Mouse (Mus musculus): ENCODE results near the gene Cysrt1.

DNA sequence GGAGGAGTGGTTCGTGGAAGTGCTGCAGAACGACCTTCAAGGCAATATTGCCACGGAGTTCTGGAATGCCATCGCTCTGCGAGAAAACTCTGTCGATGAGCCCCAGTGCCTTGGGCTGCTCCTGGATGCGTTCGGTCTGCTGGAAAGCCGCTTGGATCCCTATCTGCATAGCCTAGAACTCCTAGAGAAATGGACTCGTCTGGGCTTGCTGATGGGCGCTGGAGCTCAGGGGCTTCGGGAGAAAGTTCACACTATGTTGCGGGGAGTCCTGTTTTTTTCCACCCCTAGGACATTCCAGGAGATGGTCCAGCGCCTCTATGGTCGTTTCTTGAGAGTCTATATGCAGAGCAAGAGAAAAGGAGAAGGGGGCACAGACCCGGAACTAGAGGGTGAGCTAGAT is 30.8 kb upstream of the Cysrt1 start:
- TF ChIP-seq CTCF (IDR thresholded peaks at IDR 0.05; ENCODE audit: control insufficient read depth, insufficient read depth, insufficient read length): no peak
- TF ChIP-seq FOSL1 (IDR thresholded peaks at IDR 0.05; ENCODE audit: insufficient read depth, low read length, poor library complexity, severe bottlenecking): no peak
